Mouse (Mus musculus) cerebellum, postnatal 10 days (tissue): ENCODE measurements around the gene Dkkl1.
A peak's percentile ranks its signal among the peaks of the same experiment; 100 is the strongest.
"Not testable (repeated sequence)": the region's sequence is repeated elsewhere in the genome, so short reads cannot be mapped to it uniquely, and the experiment has no call there.

Source experiments
- DNase-seq, 2 experiments: peaks; one replicate each; pipeline ENCODE4 v3.0.0; 2021; ENCODE audit warnings: mixed read lengths in 2 of 2

The Dkkl1 gene

GRCm38 (mm10) chr7:45191803-45192363, 20.1 kb downstream of the Dkkl1 start:
- DNase-seq = peak; percentile 90 to 93

GRCm38 (mm10) chr7:45191161-45191560, 20.8 kb downstream of the Dkkl1 start:
- no peak for DNase-seq

GRCm38 (mm10) chr7:45190186-45190585, 21.8 kb downstream of the Dkkl1 start:
- DNase-seq = no peak

DNA sequence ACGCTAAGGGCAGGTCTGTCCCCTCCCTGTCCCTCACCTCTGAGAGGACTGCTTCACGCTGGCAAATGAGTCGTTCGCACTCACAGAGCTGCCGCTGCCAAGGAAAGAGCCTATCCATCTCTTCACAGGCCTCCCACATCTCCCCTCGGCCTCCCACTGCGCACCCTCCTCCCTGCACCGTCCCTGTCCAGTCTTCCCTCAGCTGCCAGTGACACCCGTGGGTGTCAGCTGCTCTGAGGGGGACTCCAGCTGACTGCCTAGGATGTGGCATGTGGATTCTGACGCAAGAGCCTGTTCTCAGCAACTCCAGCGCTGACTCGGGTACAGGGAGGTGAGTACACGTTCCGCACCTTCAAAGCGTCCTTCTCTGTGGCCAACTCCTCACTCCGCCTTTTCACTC, 22.3 kb downstream of the Dkkl1 start:
- no peak for DNase-seq

DNA sequence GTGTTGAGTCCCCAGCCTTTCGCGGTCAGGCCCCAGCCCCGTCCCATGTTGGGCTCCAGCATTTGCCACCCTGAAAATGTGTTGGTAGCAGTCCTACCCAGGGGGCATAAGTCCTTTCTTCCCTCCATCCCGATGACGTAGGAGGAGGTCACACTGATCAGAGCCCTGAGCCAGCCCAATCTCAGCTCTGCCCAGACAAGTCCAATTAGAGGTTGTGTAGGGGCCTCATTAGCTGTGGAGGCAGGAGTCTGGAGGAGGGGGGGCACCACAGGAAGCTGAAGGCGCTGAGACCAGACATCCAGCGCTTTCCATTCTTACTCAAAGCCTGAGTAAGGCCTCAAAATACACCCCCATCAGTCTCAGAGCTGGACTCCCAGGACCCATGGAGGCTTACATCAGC, 26.0 kb downstream of the Dkkl1 start:
- no peak for DNase-seq

DNA sequence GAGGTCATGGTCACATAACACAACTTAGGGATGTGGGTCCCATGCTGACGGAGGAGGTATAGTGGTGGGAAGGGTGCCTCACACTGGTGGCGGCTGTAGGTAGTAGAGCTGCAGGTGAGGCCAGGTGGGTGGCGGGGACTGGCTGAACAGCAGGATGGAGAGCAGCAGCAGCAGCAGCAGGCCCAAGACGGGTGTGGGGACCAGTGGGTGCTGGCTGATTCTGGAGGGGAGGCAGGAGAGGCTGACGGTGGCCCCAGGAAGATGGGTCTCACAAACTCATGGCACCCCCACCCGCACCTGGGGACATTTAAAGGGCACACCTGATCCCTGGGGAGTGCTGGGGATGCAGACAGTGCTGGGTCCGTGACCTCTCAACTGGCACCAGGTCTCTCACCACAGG, 28.3 kb downstream of the Dkkl1 start:
- DNase-seq = no peak

DNA sequence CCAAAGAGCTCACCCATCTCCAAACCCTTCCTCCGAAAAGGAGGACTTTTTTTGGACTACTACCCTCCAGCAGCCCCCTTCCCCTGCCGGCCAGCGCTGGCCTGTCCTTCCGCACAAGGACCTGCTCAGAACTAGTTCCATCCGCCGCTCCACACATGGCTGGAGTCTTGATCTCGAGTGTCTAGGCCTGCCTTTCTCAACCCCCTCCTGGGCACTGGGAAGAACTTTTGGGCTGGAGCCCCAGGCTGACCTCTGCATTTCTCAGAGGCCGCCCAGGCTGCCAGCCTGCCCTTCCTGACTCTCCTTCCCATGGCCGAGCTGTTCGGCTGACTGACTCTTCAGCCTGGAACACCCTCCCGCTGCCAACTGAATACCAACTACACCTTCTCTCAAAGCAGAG, 29.3 kb downstream of the Dkkl1 start:
- no peak for DNase-seq

DNA sequence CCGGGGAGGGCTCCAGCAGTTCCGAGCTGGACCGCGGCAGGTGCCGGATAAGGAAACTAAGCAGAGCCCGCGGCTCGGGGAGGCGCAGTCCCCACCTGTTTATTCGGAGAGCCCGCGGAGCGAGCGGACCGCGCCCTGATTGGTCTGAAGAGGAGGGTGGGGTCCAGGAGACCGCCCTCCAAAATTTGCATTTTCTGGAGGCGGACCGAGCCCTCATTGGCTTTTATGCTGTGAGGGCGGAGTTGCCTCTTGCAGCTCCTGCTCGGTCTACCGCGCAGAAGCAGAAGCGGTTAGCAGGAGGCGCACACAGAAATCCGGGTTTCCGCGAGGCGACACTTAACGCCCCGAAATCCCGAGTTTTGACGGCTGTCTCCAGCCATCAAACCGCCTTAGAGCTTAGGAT, 29.7 kb downstream of the Dkkl1 start:
- DNase-seq = peak; percentile 89 to 91

DNA sequence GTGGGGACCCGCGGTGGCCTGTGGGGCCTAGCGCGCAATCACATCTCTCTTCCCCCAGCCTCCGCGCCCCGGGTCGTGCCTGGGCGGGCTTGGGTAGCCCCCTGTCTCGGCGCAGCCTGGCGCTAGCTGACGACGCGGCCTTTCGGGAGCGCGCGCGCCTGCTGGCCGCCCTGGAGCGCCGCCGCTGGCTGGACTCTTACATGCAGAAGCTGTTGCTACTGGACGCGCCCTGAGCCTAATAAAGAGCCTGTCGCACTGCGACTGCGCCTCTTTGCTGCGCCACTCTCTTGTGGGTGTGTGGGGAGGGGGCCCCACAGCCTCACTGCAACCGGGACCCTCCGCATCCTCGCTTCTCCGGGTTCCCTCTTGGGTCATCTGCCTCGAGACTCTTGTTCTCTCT, 30.4 kb downstream of the Dkkl1 start:
- DNase-seq = no peak

GRCm38 (mm10) chr7:45180896-45181477, 31.0 kb downstream of the Dkkl1 start, which contains the start of gene Pth2:
Pth2 (plus strand) TSS chr7:45180995.
- no peak for DNase-seq

- DNase-seq = no peak
These were observed 32.5 kb downstream of the Dkkl1 start, which contains the start of gene Gfy for GRCm38 (mm10) chr7:45179469-45179868. Gfy (minus strand) TSS chr7:45179569.

DNA sequence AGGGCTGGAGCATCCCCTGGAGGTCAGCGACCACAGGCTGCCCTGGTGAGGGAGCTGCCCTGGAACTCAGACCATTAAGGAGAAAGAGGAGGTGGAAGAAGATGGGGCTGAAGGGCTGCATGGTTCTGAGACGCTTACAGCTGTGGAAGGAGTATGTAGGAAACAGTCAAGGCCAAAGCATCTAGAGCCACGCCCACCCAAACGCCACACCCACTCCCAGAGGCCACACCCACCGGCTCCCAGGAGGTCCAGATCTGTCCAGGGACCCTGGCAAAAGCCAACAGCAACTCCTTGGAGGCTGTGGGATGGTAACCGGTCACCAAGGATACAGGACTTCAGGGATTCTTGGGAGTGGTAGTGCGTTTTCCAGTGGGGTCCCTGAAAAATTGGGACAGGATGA, 33.4 kb downstream of the Dkkl1 start:
- no peak for DNase-seq

DNA sequence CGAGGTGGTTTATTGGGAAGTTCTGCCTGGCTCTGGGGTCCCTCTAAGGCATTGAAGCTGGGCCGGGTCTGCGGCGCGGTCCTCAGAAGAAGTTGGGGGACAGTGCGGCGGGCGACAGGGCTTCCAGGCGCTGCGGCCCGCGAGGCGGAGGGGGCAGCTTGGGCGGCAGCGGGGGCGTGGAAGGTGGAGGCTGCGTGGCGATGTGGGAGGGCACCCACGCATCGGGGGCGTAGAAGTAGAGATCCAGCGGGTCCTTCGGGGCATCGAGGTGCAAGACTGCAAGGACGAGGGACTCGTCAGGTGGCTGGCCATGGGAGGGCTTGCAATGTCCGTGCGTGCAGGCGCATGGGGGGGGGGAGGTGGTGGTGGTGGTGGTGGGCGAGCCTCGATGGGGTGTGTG, 35.6 kb downstream of the Dkkl1 start:
- no peak for DNase-seq

DNA sequence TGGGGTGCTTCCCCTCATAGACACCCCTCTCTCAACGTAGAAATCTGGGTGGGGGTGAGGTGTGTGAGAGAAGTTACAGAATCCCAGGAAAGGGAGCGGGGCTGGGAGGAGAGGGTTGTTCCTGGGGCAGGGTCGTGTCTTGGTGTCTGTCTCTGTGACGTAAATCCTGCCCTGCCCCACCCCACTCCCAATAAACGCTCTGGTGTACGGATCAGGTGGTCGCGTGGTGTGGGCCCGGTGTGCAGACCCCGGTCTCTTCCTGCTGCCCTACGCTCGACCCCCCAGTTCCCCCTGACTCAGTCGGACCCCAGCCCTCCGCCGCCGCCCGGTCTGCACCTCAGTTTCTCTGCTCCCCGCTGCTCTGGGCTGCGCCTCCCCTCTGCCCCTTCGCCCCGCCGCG, 36.0 kb downstream of the Dkkl1 start:
- DNase-seq = no peak

- no peak for DNase-seq
These were observed 36.5 kb downstream of the Dkkl1 start for GRCm38 (mm10) chr7:45175398-45175797.

GRCm38 (mm10) chr7:45174567-45175280, 37.2 kb downstream of the Dkkl1 start:
- DNase-seq = no peak

GRCm38 (mm10) chr7:45173772-45174171, 38.2 kb downstream of the Dkkl1 start:
- DNase-seq = not testable (repeated sequence)

GRCm38 (mm10) chr7:45172974-45173373, 39.0 kb downstream of the Dkkl1 start:
- peak; percentile 55 to 68 for DNase-seq

DNA sequence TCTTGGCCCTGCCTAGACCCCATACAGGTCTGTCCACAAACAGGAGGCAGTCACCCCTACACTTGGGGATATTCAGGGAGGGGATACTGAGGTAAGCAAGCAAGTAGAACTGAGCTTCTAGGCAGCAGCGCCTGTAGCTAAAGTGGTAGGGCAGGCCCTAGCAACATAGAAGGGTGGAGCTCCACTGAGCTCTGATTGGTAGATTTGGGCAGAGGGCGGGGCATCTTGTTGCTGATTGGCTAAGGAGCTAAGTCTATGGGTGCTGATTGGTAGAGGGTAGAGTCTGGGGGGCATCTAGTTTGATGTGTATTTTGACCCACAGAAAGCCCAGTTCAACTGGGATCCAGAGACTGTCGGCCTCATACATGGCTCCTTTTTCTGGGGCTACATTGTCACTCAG, 42.5 kb downstream of the Dkkl1 start:
- DNase-seq = peak; percentile 71 to 79

GRCm38 (mm10) chr7:45168656-45169055, 43.3 kb downstream of the Dkkl1 start:
- DNase-seq = peak; percentile 65 to 67

DNA sequence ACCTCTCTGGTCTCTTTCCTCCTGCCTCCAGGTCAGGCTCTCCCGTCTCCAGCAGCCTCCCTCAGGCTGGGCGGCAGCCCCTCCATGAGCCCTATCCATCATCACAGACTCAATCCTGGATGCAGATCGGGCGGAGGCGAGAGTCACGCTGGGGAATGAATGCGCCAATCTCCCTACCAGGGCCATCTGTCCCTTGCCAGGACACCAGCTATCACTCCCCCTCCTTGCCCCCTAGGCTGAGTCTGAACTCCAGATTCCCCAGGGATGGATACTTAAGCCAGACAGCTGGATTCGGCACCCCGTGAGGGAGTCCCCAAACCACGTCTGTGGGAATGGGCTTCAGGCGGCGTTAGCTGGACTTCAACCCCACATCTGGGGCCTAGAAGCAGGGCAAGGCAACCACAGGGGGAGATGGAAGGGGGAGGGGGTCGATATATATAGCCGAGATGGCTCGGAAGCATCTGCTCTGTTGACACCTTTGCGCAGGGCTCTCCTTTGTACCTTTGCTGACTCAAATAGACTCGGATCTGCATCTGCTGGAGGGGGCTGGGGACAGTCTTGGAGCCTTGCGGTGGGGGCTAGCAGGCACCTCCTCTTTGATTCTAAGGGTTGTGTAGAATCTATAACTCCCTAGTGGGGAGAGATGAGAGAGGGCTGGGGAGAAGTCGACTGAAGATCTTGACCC, 44.0 kb downstream of the Dkkl1 start:
- DNase-seq = peak; percentile 74 to 81

- DNase-seq = peak; percentile 59 to 70
These were observed 45.0 kb downstream of the Dkkl1 start for GRCm38 (mm10) chr7:45166950-45167401.

GRCm38 (mm10) chr7:45165701-45166100, 46.2 kb downstream of the Dkkl1 start:
- DNase-seq = no peak

GRCm38 (mm10) chr7:45164833-45165232, 47.1 kb downstream of the Dkkl1 start:
- peak; percentile 56 to 58 for DNase-seq
